Mouse (Mus musculus): ENCODE results near the gene Ctf2. TPM values are rescaled to one million over a fixed set of nuclear protein-coding genes. Genes with fewer than 3 reads are reported as not detected.

The Ctf2 gene
- polyA plus RNA-seq, 1 experiment from 2014 or later, result 0.09 TPM

GRCm38 (mm10) chr7:127769651-127770038 lies 37.7 kb upstream of the Ctf2 start, which contains the start of gene Orai3:
Orai3 (plus strand) TSS chr7:127769815.
- ATAC-seq (ENCODE audit: low FRiP score), result peak; percentile 63

GRCm38 (mm10) chr7:127768997-127769593 lies 37.1 kb upstream of the Ctf2 start:
- WGBS, result under 1% methylated on average over 16 of the region's 16 CpGs
- peaks cover 35% of the 10 kb centered on the region for H3K4me1 ChIP-seq
- peak overlapping the region; percentile 77 for H3K4me2 ChIP-seq
- no peaks in the 10 kb centered on the region for H3K9me3 ChIP-seq (replicated peaks)
- H3K4me3 ChIP-seq (replicated peaks), result peak overlapping the region; percentile 51
- peak overlapping the region; percentile 82 for H3K27ac ChIP-seq (replicated peaks)
- H3K36me3 ChIP-seq, result peaks cover 48% of the 10 kb centered on the region
- ATAC-seq (ENCODE audit: low FRiP score), result peak; percentile 87
- no peaks in the 10 kb centered on the region for H3K27me3 ChIP-seq (replicated peaks)
- peak overlapping the region; percentile 43; the same call in 1 of the 2 replicates for H3K9ac ChIP-seq (replicated peaks)

More at GRCm38 (mm10) chr7:127769651-127770038, 37.7 kb upstream of the Ctf2 start, which contains the start of gene Orai3:
- Histone ChIP-seq H3K27ac (replicated peaks) (peak within 1 kb of the TSS; percentile 82), H3K4me2 (peak within 1 kb of the TSS; percentile 77), H3K4me3 (replicated peaks) (peak within 1 kb of the TSS; percentile 51), H3K9me3 (replicated peaks) (no peaks in the 10 kb centered on the region), H3K9ac (replicated peaks) (peak within 1 kb of the TSS; percentile 60), H3K4me1 (peaks cover 35% of the 10 kb centered on the region), H3K27me3 (replicated peaks) (no peaks in the 10 kb centered on the region), H3K36me3 (peaks cover 42% of the 10 kb centered on the region)
- 0% methylated on average over 24 of the region's 24 CpGs for WGBS

DNA sequence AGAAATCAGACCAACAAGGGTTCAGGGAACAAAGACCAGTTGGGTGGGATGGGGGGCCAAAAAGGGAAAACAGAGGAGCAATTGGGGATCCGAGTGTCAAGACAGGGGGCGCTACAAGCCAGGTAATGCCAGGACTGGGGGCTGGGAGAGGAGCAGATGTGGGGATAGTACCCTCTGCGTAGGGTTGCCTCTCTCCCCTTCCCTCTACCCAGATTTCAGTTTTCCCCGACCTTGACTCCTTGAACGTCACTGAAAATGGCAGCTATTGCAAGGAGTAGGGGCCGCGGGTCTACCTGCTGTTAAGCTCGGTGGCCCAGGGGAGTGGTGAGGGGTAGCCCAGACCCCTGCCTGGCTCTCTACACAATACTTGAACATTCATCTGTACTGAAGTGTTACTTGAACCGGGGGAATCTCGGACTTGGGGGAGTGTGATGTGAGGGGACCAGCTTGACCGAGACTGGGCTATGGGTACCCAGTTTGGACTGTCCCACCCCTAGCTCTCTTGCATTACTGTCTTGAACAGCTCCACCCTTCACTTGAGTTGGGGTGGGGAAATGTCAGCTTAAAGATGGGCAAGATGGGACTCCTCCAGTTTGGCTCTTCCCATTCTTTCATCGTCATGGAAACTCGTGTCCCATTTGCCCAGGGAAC lies 36.5 kb upstream of the Ctf2 start:
- WGBS, result 50% methylated on average over 12 of the region's 13 CpGs
- no peak overlapping the region for H3K4me2 ChIP-seq
- H3K4me3 ChIP-seq (replicated peaks), result no peak overlapping the region; the same call in 1 of the 2 replicates
- H3K27me3 ChIP-seq (replicated peaks), result no peaks in the 10 kb centered on the region
- ATAC-seq (ENCODE audit: low FRiP score), result peak; percentile 16
- no peaks in the 10 kb centered on the region for H3K9me3 ChIP-seq (replicated peaks)
- H3K36me3 ChIP-seq, result peaks cover 54% of the 10 kb centered on the region
- H3K27ac ChIP-seq (replicated peaks), result peak overlapping the region; percentile 45
- H3K9ac ChIP-seq (replicated peaks), result no peak overlapping the region
- H3K4me1 ChIP-seq, result peaks cover 32% of the 10 kb centered on the region

DNA sequence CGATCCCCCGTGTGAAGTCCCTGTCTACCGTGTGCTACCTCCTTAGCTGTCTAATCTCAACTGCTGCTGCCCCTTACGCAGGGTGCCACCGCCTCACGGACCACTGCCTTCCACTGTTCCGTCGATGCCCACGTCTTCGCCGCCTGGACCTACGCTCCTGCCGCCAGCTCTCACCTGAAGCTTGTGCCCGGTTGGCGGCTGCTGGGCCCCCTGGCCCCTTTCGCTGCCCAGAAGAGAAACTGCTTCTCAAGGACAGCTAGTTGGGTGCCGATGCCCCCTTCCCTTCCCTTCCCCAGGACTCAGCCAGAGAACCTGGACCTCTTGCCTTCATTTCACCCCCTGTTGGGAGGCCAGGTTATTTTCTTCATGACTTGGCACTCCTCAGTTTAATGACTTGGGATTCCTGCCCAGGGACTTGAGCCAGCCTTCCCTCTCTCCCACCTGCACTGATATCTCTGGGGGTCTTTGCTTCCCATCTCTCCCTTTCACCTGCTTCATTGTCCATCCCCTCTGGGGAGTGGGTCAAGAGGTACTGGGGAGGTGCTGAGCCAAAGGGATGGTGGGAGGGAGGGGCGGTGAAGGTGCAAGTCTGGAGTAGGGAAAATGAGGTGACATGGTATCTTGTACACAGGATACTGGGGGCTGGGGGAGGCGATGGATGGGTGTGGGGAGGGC lies 35.8 kb upstream of the Ctf2 start:
- Histone ChIP-seq H3K9me3 (replicated peaks) (no peaks in the 10 kb centered on the region), H3K4me2 (no peak overlapping the region), H3K4me1 (peaks cover 32% of the 10 kb centered on the region), H3K27me3 (replicated peaks) (no peaks in the 10 kb centered on the region), H3K36me3 (peaks cover 58% of the 10 kb centered on the region), H3K9ac (replicated peaks) (no peak overlapping the region), H3K4me3 (replicated peaks) (no peak overlapping the region), H3K27ac (replicated peaks) (peak overlapping the region; percentile 45; the same call in 1 of the 2 replicates)
- no peak for ATAC-seq (ENCODE audit: low FRiP score)
- WGBS, result 93% methylated on average over 19 of the region's 19 CpGs

DNA sequence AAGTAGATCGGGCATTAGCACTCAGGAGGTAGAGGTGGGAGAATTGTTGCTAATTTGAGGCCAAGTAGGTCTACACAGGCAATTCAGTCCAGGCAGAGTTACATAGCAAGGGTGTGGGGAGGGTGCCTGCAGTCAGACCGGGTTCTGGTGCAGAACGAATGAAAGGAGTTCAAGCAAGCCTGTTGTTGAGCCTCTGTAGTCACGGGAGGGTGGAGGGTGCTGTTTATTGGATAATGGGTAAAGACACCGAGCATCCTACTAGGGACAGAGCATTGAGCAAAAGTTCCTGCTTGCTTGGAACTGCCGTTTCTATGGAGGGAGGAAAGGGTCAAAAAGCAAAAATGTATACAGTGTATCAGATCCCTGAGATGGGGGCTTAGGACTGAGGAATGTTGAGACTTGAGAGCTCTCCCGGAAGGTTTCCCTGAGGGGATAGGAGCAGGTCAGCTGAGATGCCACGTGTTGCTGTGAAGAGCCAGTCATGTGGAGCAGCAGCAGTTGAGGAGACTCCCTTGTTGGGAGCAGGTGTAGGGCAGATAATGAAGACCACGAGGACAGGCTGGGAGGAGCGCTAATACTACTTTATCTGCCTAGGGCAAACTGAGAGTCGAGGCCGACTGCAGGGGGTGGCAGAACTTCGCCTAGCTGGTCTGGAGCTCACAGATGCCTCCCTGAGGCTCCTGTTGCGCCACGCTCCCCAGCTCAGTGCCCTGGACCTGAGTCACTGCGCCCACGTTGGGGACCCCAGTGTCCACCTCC lies 35.1 kb upstream of the Ctf2 start:
- Histone ChIP-seq H3K4me3 (replicated peaks) (no peak overlapping the region), H3K4me1 (peaks cover 32% of the 10 kb centered on the region), H3K9ac (replicated peaks) (no peak overlapping the region), H3K9me3 (replicated peaks) (no peaks in the 10 kb centered on the region), H3K27me3 (replicated peaks) (no peaks in the 10 kb centered on the region), H3K36me3 (peaks cover 66% of the 10 kb centered on the region), H3K4me2 (no peak overlapping the region), H3K27ac (replicated peaks) (no peak overlapping the region)
- WGBS, result 85% methylated on average over 17 of the region's 17 CpGs
- no peak for ATAC-seq (ENCODE audit: low FRiP score)

GRCm38 (mm10) chr7:127765756-127766155 lies 33.8 kb upstream of the Ctf2 start:
- Histone ChIP-seq H3K9ac (replicated peaks) (no peak overlapping the region), H3K27me3 (replicated peaks) (no peaks in the 10 kb centered on the region), H3K36me3 (peaks cover 66% of the 10 kb centered on the region), H3K4me2 (no peak overlapping the region), H3K27ac (replicated peaks) (no peak overlapping the region), H3K9me3 (replicated peaks) (no peaks in the 10 kb centered on the region), H3K4me3 (replicated peaks) (no peak overlapping the region), H3K4me1 (peaks cover 27% of the 10 kb centered on the region)
- no peak for ATAC-seq (ENCODE audit: low FRiP score)
- 98% methylated on average over 2 of the region's 2 CpGs for WGBS

GRCm38 (mm10) chr7:127763642-127764041 lies 31.7 kb upstream of the Ctf2 start:
- H3K9ac ChIP-seq (replicated peaks), result no peak overlapping the region
- 94% methylated on average over 4 of the region's 4 CpGs for WGBS
- H3K27ac ChIP-seq (replicated peaks), result no peak overlapping the region
- no peak overlapping the region for H3K4me2 ChIP-seq
- H3K4me3 ChIP-seq (replicated peaks), result no peak overlapping the region
- H3K27me3 ChIP-seq (replicated peaks), result no peaks in the 10 kb centered on the region
- H3K9me3 ChIP-seq (replicated peaks), result no peaks in the 10 kb centered on the region
- peaks cover 6% of the 10 kb centered on the region for H3K4me1 ChIP-seq
- no peak for ATAC-seq (ENCODE audit: low FRiP score)
- H3K36me3 ChIP-seq, result peaks cover 81% of the 10 kb centered on the region

GRCm38 (mm10) chr7:127761026-127761425 lies 29.1 kb upstream of the Ctf2 start:
- WGBS, result 45% methylated on average over 7 of the region's 7 CpGs
- H3K36me3 ChIP-seq, result peaks cover 81% of the 10 kb centered on the region
- no peaks in the 10 kb centered on the region for H3K9me3 ChIP-seq (replicated peaks)
- no peak for ATAC-seq (ENCODE audit: low FRiP score)
- H3K27me3 ChIP-seq (replicated peaks), result no peaks in the 10 kb centered on the region
- no peak overlapping the region for H3K4me3 ChIP-seq (replicated peaks)
- no peak overlapping the region for H3K27ac ChIP-seq (replicated peaks)
- no peak overlapping the region for H3K4me2 ChIP-seq
- peaks cover 21% of the 10 kb centered on the region for H3K4me1 ChIP-seq
- no peak overlapping the region for H3K9ac ChIP-seq (replicated peaks)

DNA sequence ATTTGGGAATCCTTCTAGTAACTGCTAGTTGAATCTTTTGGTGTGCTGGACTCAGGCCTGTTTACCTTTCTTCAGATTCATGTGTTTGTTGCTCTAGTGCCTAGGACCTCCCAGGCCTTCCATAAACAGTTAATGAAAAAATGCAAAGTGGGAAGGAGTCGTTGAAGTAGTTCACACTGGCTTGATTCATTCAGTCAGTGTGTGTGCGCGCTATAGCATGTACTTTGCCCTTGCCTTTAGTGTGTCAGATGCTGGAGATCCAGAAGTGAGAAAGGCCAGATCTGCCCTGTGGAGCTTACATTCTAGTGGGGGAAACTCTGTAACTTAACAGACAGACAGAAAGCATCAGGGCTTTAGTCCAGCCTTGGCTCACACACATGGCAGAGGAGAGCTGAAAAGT lies 28.5 kb upstream of the Ctf2 start:
- Histone ChIP-seq H3K9ac (replicated peaks) (no peak overlapping the region), H3K4me2 (no peak overlapping the region), H3K9me3 (replicated peaks) (no peaks in the 10 kb centered on the region), H3K27ac (replicated peaks) (no peak overlapping the region), H3K27me3 (replicated peaks) (no peaks in the 10 kb centered on the region), H3K4me1 (peaks cover 25% of the 10 kb centered on the region), H3K36me3 (peaks cover 81% of the 10 kb centered on the region), H3K4me3 (replicated peaks) (no peak overlapping the region)
- no peak for ATAC-seq (ENCODE audit: low FRiP score)
- 77% methylated on average over 3 of the region's 3 CpGs for WGBS

GRCm38 (mm10) chr7:127759716-127760115 lies 27.8 kb upstream of the Ctf2 start:
- H3K9me3 ChIP-seq (replicated peaks), result no peaks in the 10 kb centered on the region
- H3K27ac ChIP-seq (replicated peaks), result no peak overlapping the region
- H3K9ac ChIP-seq (replicated peaks), result no peak overlapping the region
- no peaks in the 10 kb centered on the region for H3K27me3 ChIP-seq (replicated peaks)
- no peak for ATAC-seq (ENCODE audit: low FRiP score)
- H3K4me2 ChIP-seq, result no peak overlapping the region; the same call in 1 of the 2 replicates
- no peak overlapping the region for H3K4me3 ChIP-seq (replicated peaks)
- 81% methylated on average over 6 of the region's 6 CpGs for WGBS
- peaks cover 32% of the 10 kb centered on the region for H3K4me1 ChIP-seq
- peaks cover 81% of the 10 kb centered on the region for H3K36me3 ChIP-seq

DNA sequence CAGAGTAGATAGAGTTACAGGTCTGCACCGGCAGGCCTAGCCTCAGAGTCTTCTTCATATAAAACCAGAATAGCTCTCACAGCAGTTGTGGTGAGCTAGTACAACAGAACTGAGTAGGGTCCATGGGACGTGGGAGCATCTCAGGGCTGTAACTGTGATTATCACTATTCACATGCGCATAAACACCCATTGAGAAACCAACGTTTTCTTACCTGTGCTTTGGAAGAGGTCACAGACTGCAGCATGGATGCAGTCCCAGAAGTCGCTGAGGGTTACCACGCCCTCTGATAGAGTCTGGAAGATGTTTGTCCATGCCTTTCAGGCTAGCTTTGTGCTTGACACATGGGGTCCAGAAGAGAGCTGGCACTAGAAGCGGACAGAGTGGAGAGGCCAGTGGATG lies 21.8 kb upstream of the Ctf2 start:
- H3K4me2 ChIP-seq, result no peak overlapping the region
- ATAC-seq (ENCODE audit: low FRiP score), result no peak
- no peaks in the 10 kb centered on the region for H3K27me3 ChIP-seq (replicated peaks)
- no peaks in the 10 kb centered on the region for H3K9me3 ChIP-seq (replicated peaks)
- H3K4me1 ChIP-seq, result peaks cover 53% of the 10 kb centered on the region
- no peak overlapping the region for H3K9ac ChIP-seq (replicated peaks)
- WGBS, result 92% methylated on average over 7 of the region's 7 CpGs
- no peak overlapping the region for H3K27ac ChIP-seq (replicated peaks)
- H3K4me3 ChIP-seq (replicated peaks), result no peak overlapping the region
- peaks cover 98% of the 10 kb centered on the region for H3K36me3 ChIP-seq
